ENCODE assay signal across 8 mouse cellular contexts in genomic region chr17:23549441-23549840, GRCm38 (mm10). TPM values are rescaled to one million over a fixed set of nuclear protein-coding genes. Genes with fewer than 3 reads are reported as not detected.
A peak's percentile ranks its signal among the peaks of the same experiment; 100 is the strongest.
DNase-seq lines count a peak whose midpoint lies in the region; ATAC-seq lines count a peak whose summit lies in the region.

No protein-coding gene starts in this region.

- no peak for ATAC-seq in heart, embryonic 11.5 days (replicated peaks; ENCODE audit: insufficient number of reproducible peaks, low FRiP score, low TSS enrichment)
- ATAC-seq in hindbrain, embryonic 13.5 days (ENCODE audit: low FRiP score): no peak
- no peak for ATAC-seq in midbrain, embryonic 12.5 days (ENCODE audit: low FRiP score, low read depth)

- peak overlapping the region; percentile 73 for H3K4me2 ChIP-seq in heart, embryonic 11.5 days
- H3K4me2 ChIP-seq in hindbrain, embryonic 13.5 days: peak overlapping the region; percentile 69
- H3K4me2 ChIP-seq in midbrain, embryonic 12.5 days (replicated peaks): peak overlapping the region; percentile 61

- no peaks in the 10 kb centered on the region for H3K9me3 ChIP-seq in heart, embryonic 11.5 days (replicated peaks; ENCODE audit: control insufficient read depth, low read length)
- H3K9me3 ChIP-seq in hindbrain, embryonic 13.5 days: no peaks in the 10 kb centered on the region
- H3K9me3 ChIP-seq in midbrain, embryonic 12.5 days: no peaks in the 10 kb centered on the region

- H3K9ac ChIP-seq in heart, embryonic 11.5 days (ENCODE audit: low read depth, low read length): no peak overlapping the region
- peak overlapping the region; percentile 59 for H3K9ac ChIP-seq in hindbrain, embryonic 13.5 days
- H3K9ac ChIP-seq in midbrain, embryonic 12.5 days (replicated peaks): peak overlapping the region; percentile 37

- H3K4me1 ChIP-seq in heart, embryonic 11.5 days (ENCODE audit: control insufficient read depth, insufficient read depth, low read length): no peaks in the 10 kb centered on the region; the same call in 1 of the 2 replicates
- peaks cover 21% of the 10 kb centered on the region for H3K4me1 ChIP-seq in hindbrain, embryonic 13.5 days (replicated peaks)
- H3K4me1 ChIP-seq in midbrain, embryonic 12.5 days: peaks cover 7% of the 10 kb centered on the region; the same call in 1 of the 2 replicates

- no peak for DNase-seq in heart, adult 8-10 months (ENCODE audit: low spot score)
- peak; percentile 70 for DNase-seq in 3T3-L1 (ENCODE audit: low read depth, low spot score)
- DNase-seq in cerebellum, adult 9-11 months: peak; percentile 59
- no peak for DNase-seq in thymus, postnatal 10 days (ENCODE audit: low spot score in 2 of 2)
- no peak for DNase-seq in adrenal gland, adult 2 months

- 6% methylated on average over 9 of the region's 9 CpGs for WGBS in heart, embryonic 11.5 days (ENCODE audit: insufficient replicate concordance)
- 5% methylated on average over 9 of the region's 9 CpGs for WGBS in hindbrain, embryonic 13.5 days
- 4% methylated on average over 9 of the region's 9 CpGs for WGBS in midbrain, embryonic 12.5 days

- H3K4me3 ChIP-seq in heart, embryonic 11.5 days (ENCODE audit: low read depth, low read length): peak overlapping the region; percentile 71
- peak overlapping the region; percentile 54 for H3K4me3 ChIP-seq in hindbrain, embryonic 13.5 days
- peak overlapping the region; percentile 59 for H3K4me3 ChIP-seq in midbrain, embryonic 12.5 days

- no peaks in the 10 kb centered on the region for H3K27me3 ChIP-seq in heart, embryonic 11.5 days (ENCODE audit: control insufficient read depth, insufficient read depth, low read length)
- H3K27me3 ChIP-seq in hindbrain, embryonic 13.5 days: no peaks in the 10 kb centered on the region
- H3K27me3 ChIP-seq in midbrain, embryonic 12.5 days: peaks cover 6% of the 10 kb centered on the region

- H3K27ac ChIP-seq in heart, embryonic 11.5 days (ENCODE audit: low read depth, low read length): no peak overlapping the region
- H3K27ac ChIP-seq in hindbrain, embryonic 13.5 days: 0 out of 2 replicates have a peak overlapping the region, but pooled peaks have one; percentile 37
- H3K27ac ChIP-seq in midbrain, embryonic 12.5 days (replicated peaks): no peak overlapping the region

- H3K36me3 ChIP-seq in heart, embryonic 11.5 days (ENCODE audit: control insufficient read depth, insufficient read depth, low read length): no peaks in the 10 kb centered on the region
- H3K36me3 ChIP-seq in hindbrain, embryonic 13.5 days: no peaks in the 10 kb centered on the region
- no peaks in the 10 kb centered on the region for H3K36me3 ChIP-seq in midbrain, embryonic 12.5 days

RNA-seq across cellular contexts. Expression of gene Zfp213, which starts 14.6 kb away (rescaled TPM):
- 15.1 and 17.4 TPM in 2 replicates for polyA plus RNA-seq in heart, embryonic 11.5 days (2014; fragmentation: Nextera tagmentation; extraction: Ambion mirVana)
- total RNA-seq in heart, adult 8-10 months (2022): 1 to 10 TPM; 4.9 to 6.5 (median 5.8) TPM
- 17.7 and 18.2 TPM in 2 replicates for polyA plus RNA-seq in hindbrain, embryonic 13.5 days (2015; fragmentation: Nextera tagmentation; extraction: Ambion mirVana)
- 21.8 and 22.4 TPM in 2 replicates for polyA plus RNA-seq in midbrain, embryonic 12.5 days (2016; fragmentation: Nextera tagmentation; extraction: Ambion mirVana)
- total RNA-seq in adrenal gland, adult 2 months (2021): 10 to 100 TPM; 11.0 to 11.6 TPM
- polyA plus RNA-seq in adrenal gland, adult 2 months (2012; rRNA removed): 25.5 and 28.1 TPM in 2 replicates

RNA-seq across cellular contexts. Expression of gene Zfp13, which starts 49.8 kb away (rescaled TPM):
- polyA plus RNA-seq in heart, embryonic 11.5 days (2014; fragmentation: Nextera tagmentation; extraction: Ambion mirVana): 8.9 and 9.0 TPM in 2 replicates
- 1 to 10 TPM; 1.9 to 5.9 (median 4.4) TPM for total RNA-seq in heart, adult 8-10 months (2022)
- polyA plus RNA-seq in hindbrain, embryonic 13.5 days (2015; fragmentation: Nextera tagmentation; extraction: Ambion mirVana): 28.2 and 28.3 TPM in 2 replicates
- polyA plus RNA-seq in midbrain, embryonic 12.5 days (2016; fragmentation: Nextera tagmentation; extraction: Ambion mirVana): 24.1 and 25.9 TPM in 2 replicates
- total RNA-seq in adrenal gland, adult 2 months (2021): 10 to 100 TPM in 1 of 2 experiments, 1 to 10 TPM in 1; 6.6 to 12.4 TPM
- polyA plus RNA-seq in adrenal gland, adult 2 months (2012; rRNA removed): 25.1 and 25.4 TPM in 2 replicates

RNA-seq across cellular contexts. Expression of gene Zscan10, which starts 51.2 kb away (rescaled TPM):
- polyA plus RNA-seq in heart, embryonic 11.5 days (2014; fragmentation: Nextera tagmentation; extraction: Ambion mirVana): not detected in 2 replicates
- total RNA-seq in heart, adult 8-10 months (2022): not detected
- polyA plus RNA-seq in hindbrain, embryonic 13.5 days (2015; fragmentation: Nextera tagmentation; extraction: Ambion mirVana): 0.13 and 0.22 TPM in 2 replicates
- polyA plus RNA-seq in midbrain, embryonic 12.5 days (2016; fragmentation: Nextera tagmentation; extraction: Ambion mirVana): 0.16 TPM in 1 of 2 replicates, not detected in the other
- not detected for total RNA-seq in adrenal gland, adult 2 months (2021)
- polyA plus RNA-seq in adrenal gland, adult 2 months (2012; rRNA removed): 0.04 TPM in 1 of 2 replicates, not detected in the other

Comparison
In these comparisons a context has a peak if more than half of its experiments do, and no peak if none do; other contexts are left out.
1. DNase-seq: peak in 3T3-L1 (single experiment) and cerebellum, adult 9-11 months (single experiment); none in heart, adult 8-10 months (single experiment), thymus, postnatal 10 days (0 of 2) and adrenal gland, adult 2 months (single experiment).
2. Peak in every context shown above with its lines, with median percentiles within 50 percentile points of each other: H3K4me2 ChIP-seq and H3K4me3 ChIP-seq.